Mouse (Mus musculus) MEL-GATA-1-ER (cell line): ENCODE measurements around the gene 5730596B20Rik.

Source experiments
- DNase-seq: peaks from one replicate; pipeline ENCODE4 v3.0.0-alpha.2; 2012; ENCODE audit warnings: low read depth; ENCODE audit errors: extremely low read depth

The 5730596B20Rik gene

GRCm38 (mm10) chr6:52174968-52175751 is 2.1 kb upstream of the 5730596B20Rik start:
- DNase-seq = no peak

GRCm38 (mm10) chr6:52175864-52176263 is 1.4 kb upstream of the 5730596B20Rik start:
- no peak for DNase-seq

GRCm38 (mm10) chr6:52176391-52176790 is 907 bp upstream of the 5730596B20Rik start:
- DNase-seq = no peak

- DNase-seq = no peak
Measured at GRCm38 (mm10) chr6:52177806-52178205, 508 bp downstream of the 5730596B20Rik start.

- no peak for DNase-seq
Measured at GRCm38 (mm10) chr6:52178918-52179665, 1.8 kb downstream of the 5730596B20Rik start.

- no peak for DNase-seq
Measured at GRCm38 (mm10) chr6:52179690-52180089, 2.4 kb downstream of the 5730596B20Rik start.

GRCm38 (mm10) chr6:52180213-52180710 is 3.0 kb downstream of the 5730596B20Rik start:
- DNase-seq = no peak

GRCm38 (mm10) chr6:52180726-52181125 is 3.4 kb downstream of the 5730596B20Rik start:
- DNase-seq = no peak

- no peak for DNase-seq
Measured at GRCm38 (mm10) chr6:52182030-52182429, 4.7 kb downstream of the 5730596B20Rik start.

GRCm38 (mm10) chr6:52182793-52183192 is 5.5 kb downstream of the 5730596B20Rik start:
- no peak for DNase-seq

GRCm38 (mm10) chr6:52183311-52184080 is 6.2 kb downstream of the 5730596B20Rik start:
- DNase-seq = no peak

- no peak for DNase-seq
Measured at GRCm38 (mm10) chr6:52184668-52185067, 7.4 kb downstream of the 5730596B20Rik start.

GRCm38 (mm10) chr6:52185222-52185621 is 7.9 kb downstream of the 5730596B20Rik start:
- DNase-seq = no peak

GRCm38 (mm10) chr6:52185834-52186233 is 8.5 kb downstream of the 5730596B20Rik start:
- DNase-seq = no peak

- DNase-seq = no peak
Measured at GRCm38 (mm10) chr6:52186500-52186899, 9.2 kb downstream of the 5730596B20Rik start.

- no peak for DNase-seq
Measured at GRCm38 (mm10) chr6:52189172-52189591, 11.9 kb downstream of the 5730596B20Rik start.

- DNase-seq = no peak
Measured at GRCm38 (mm10) chr6:52189909-52190308, 12.6 kb downstream of the 5730596B20Rik start.

GRCm38 (mm10) chr6:52190410-52190809 is 13.1 kb downstream of the 5730596B20Rik start:
- DNase-seq = no peak

GRCm38 (mm10) chr6:52190906-52191810 is 13.9 kb downstream of the 5730596B20Rik start, which contains the start of gene Hoxa4:
TSS of gene Hoxa4 (minus strand) at chr6:52191753.
- DNase-seq = no peak

GRCm38 (mm10) chr6:52191860-52192550 is 14.7 kb downstream of the 5730596B20Rik start:
- DNase-seq = no peak
